Mouse (Mus musculus) CH12.LX (cell line): ENCODE data around the gene Foxn1. TPM values are rescaled to one million over a fixed set of nuclear protein-coding genes. Genes with fewer than 3 reads are reported as not detected.

Source experiments
- DNase-seq: peaks from one replicate; pipeline ENCODE4 v3.0.0-alpha.2; 2013; ENCODE audit errors: extremely low read depth
- H3K27ac ChIP-seq: 2 replicates; pipeline ENCODE4 v1.5.1; 2012; ENCODE audit warnings: low read depth, mild to moderate bottlenecking, control low read depth, moderate library complexity; ENCODE audit not compliant: insufficient read depth
- H3K27me3 ChIP-seq: replicated peaks from 2 replicates; pipeline ENCODE3; 2012; ENCODE audit warnings: inconsistent platforms
- H3K36me3 ChIP-seq, 2 experiments: replicated peaks in 1 of 2; 2 replicates each; pipeline versions ENCODE3 to v1.6.1; 2012; ENCODE audit warnings: inconsistent platforms in 1 of 2, low read length in 1 of 2, mild to moderate bottlenecking in 1 of 2, mixed read lengths in 1 of 2, moderate library complexity in 1 of 2; ENCODE audit not compliant: control insufficient read depth in 1 of 2, insufficient read depth in 1 of 2
- H3K4me1 ChIP-seq, 2 experiments: 2 replicates each; pipeline ENCODE4 v1.6.1; 2012; ENCODE audit warnings: inconsistent platforms in 1 of 2, moderate library complexity in 1 of 2; ENCODE audit not compliant: insufficient read depth in 2 of 2, control insufficient read depth in 1 of 2
- H3K4me2 ChIP-seq: 2 replicates; pipeline ENCODE4 v1.6.1; 2012; ENCODE audit warnings: low read depth, mild to moderate bottlenecking, control low read depth; ENCODE audit not compliant: poor library complexity, insufficient read depth, severe bottlenecking
- H3K4me3 ChIP-seq, 3 experiments: fragments of 150-350 bp in 1 of 3; sonication (generic) in 1 of 3; replicated peaks in 1 of 3; 2 replicates each; pipeline versions ENCODE3 to v1.5.1; 2011 to 2012; ENCODE audit warnings: low read depth in 2 of 3, low read length in 2 of 3, mild to moderate bottlenecking in 2 of 3, moderate library complexity in 2 of 3, control low read depth in 1 of 3, improper control_type of control experiment in 1 of 3, inconsistent platforms in 1 of 3, mixed read lengths in 1 of 3; ENCODE audit not compliant: poor library complexity in 1 of 3
- H3K79me2 ChIP-seq: replicated peaks from 2 replicates; pipeline ENCODE4 v1.6.1; 2012; ENCODE audit warnings: mild to moderate bottlenecking, moderate library complexity; ENCODE audit not compliant: control insufficient read depth, poor library complexity, insufficient read depth, severe bottlenecking; ENCODE audit errors: extremely low read depth
- H3K9ac ChIP-seq: 2 replicates; pipeline ENCODE4 v1.6.1; 2012; ENCODE audit warnings: low read depth, mild to moderate bottlenecking, control low read depth, moderate library complexity; ENCODE audit not compliant: insufficient read depth
- H3K9me3 ChIP-seq: replicated peaks from 2 replicates; pipeline ENCODE3; 2012; ENCODE audit warnings: low read length, inconsistent platforms, mixed read lengths
- BHLHE40 ChIP-seq: IDR thresholded peaks from 2 replicates; pipeline ENCODE4 v1.6.1; 2011; ENCODE audit warnings: mild to moderate bottlenecking, low read depth, low read length, improper control_type of control experiment
- CHD1 ChIP-seq: IDR thresholded peaks from 2 replicates; pipeline ENCODE4 v1.6.1; 2012; ENCODE audit warnings: low read depth, low read length, improper control_type of control experiment, inconsistent platforms
- CHD2 ChIP-seq: IDR thresholded peaks from 2 replicates; pipeline ENCODE4 v1.6.1; 2011; ENCODE audit warnings: low read length, improper control_type of control experiment
- CTCF ChIP-seq, 2 experiments: IDR thresholded peaks in 1 of 2; conservative IDR thresholded peaks in 1 of 2; 2 replicates each; pipeline ENCODE4 v1.5.1; 2011 to 2012; ENCODE audit warnings: low read depth in 2 of 2, low read length in 2 of 2, improper control_type of control experiment in 1 of 2, inconsistent platforms in 1 of 2, mild to moderate bottlenecking in 1 of 2, moderate library complexity in 1 of 2
- E2F4 ChIP-seq: IDR thresholded peaks from 2 replicates; pipeline ENCODE4 v1.6.1; 2011; ENCODE audit warnings: low read depth, low read length, improper control_type of control experiment; ENCODE audit not compliant: insufficient replicate concordance
- ELF1 ChIP-seq: IDR thresholded peaks from 2 replicates; pipeline ENCODE4 v1.6.1; 2014; ENCODE audit warnings: low read depth, mild to moderate bottlenecking, inconsistent platforms, low read length, improper control_type of control experiment
- EP300 ChIP-seq: IDR thresholded peaks from 2 replicates; pipeline ENCODE4 v1.6.1; 2011; ENCODE audit warnings: low read length, improper control_type of control experiment
- ETS1 ChIP-seq: conservative IDR thresholded peaks from 2 replicates; pipeline ENCODE4 v1.6.1; 2012; ENCODE audit warnings: low read depth, mild to moderate bottlenecking, inconsistent platforms, low read length, improper control_type of control experiment, moderate library complexity
- GABPA ChIP-seq: IDR thresholded peaks from 2 replicates; pipeline ENCODE4 v1.6.1; 2012; ENCODE audit warnings: low read depth, low read length, improper control_type of control experiment, inconsistent platforms; ENCODE audit not compliant: insufficient replicate concordance
- HCFC1 ChIP-seq: IDR thresholded peaks from 2 replicates; pipeline ENCODE4 v1.6.1; 2012; ENCODE audit warnings: low read depth, mild to moderate bottlenecking, inconsistent platforms, low read length, improper control_type of control experiment
- IRF4 ChIP-seq: IDR thresholded peaks from 2 replicates; pipeline ENCODE4 v1.6.1; 2014; ENCODE audit warnings: low read depth, mild to moderate bottlenecking, inconsistent platforms, low read length, improper control_type of control experiment
- JUN ChIP-seq: IDR thresholded peaks from 2 replicates; pipeline ENCODE4 v1.6.1; 2011; ENCODE audit warnings: low read depth, mild to moderate bottlenecking, low read length, improper control_type of control experiment, moderate library complexity; ENCODE audit not compliant: insufficient read depth
- JUND ChIP-seq: conservative IDR thresholded peaks from 2 replicates; pipeline ENCODE4 v1.6.1; 2011; ENCODE audit warnings: low read depth, low read length, improper control_type of control experiment
- KAT2A ChIP-seq: IDR thresholded peaks from 2 replicates; pipeline ENCODE4 v1.6.1; 2012; ENCODE audit warnings: low read length, improper control_type of control experiment, inconsistent platforms; ENCODE audit not compliant: insufficient replicate concordance
- MAFK ChIP-seq: IDR thresholded peaks from 2 replicates; pipeline ENCODE4 v1.6.1; 2011; ENCODE audit warnings: low read length, improper control_type of control experiment; ENCODE audit not compliant: insufficient replicate concordance
- MEF2A ChIP-seq: IDR thresholded peaks from 2 replicates; pipeline ENCODE4 v1.6.1; 2014; ENCODE audit warnings: low read depth, mild to moderate bottlenecking, inconsistent platforms, low read length, improper control_type of control experiment, borderline replicate concordance
- MYC ChIP-seq: IDR thresholded peaks from 2 replicates; pipeline ENCODE4 v1.6.1; 2011; ENCODE audit warnings: low read depth, mild to moderate bottlenecking, improper control_type of control experiment, low read length
- NELFE ChIP-seq: IDR thresholded peaks from 2 replicates; pipeline ENCODE4 v1.6.1; 2011; ENCODE audit warnings: low read depth, low read length, improper control_type of control experiment
- NRF1 ChIP-seq: IDR thresholded peaks from 2 replicates; pipeline ENCODE4 v1.6.1; 2014; ENCODE audit warnings: low read depth, mild to moderate bottlenecking, inconsistent platforms, low read length, improper control_type of control experiment, moderate library complexity
- PAX5 ChIP-seq: IDR thresholded peaks from 2 replicates; pipeline ENCODE4 v1.6.1; 2012; ENCODE audit warnings: low read length, inconsistent platforms, mixed read lengths
- POLR2A ChIP-seq: IDR thresholded peaks from 2 replicates; pipeline ENCODE4 v1.6.1; 2011; ENCODE audit warnings: low read depth, mild to moderate bottlenecking, improper control_type of control experiment, low read length
- RAD21 ChIP-seq: IDR thresholded peaks from 2 replicates; pipeline ENCODE4 v1.6.1; 2011; ENCODE audit warnings: low read depth, mild to moderate bottlenecking, low read length, improper control_type of control experiment, moderate library complexity
- RCOR1 ChIP-seq: conservative IDR thresholded peaks from 2 replicates; pipeline ENCODE4 v1.6.1; 2012; ENCODE audit warnings: low read depth, mild to moderate bottlenecking, inconsistent platforms, low read length, improper control_type of control experiment
- SIN3A ChIP-seq: IDR thresholded peaks from 2 replicates; pipeline ENCODE4 v1.6.1; 2012; ENCODE audit warnings: low read length, improper control_type of control experiment, inconsistent platforms
- SMC3 ChIP-seq: IDR thresholded peaks from 2 replicates; pipeline ENCODE4 v1.6.1; 2011; ENCODE audit warnings: low read depth, low read length, improper control_type of control experiment
- TBP ChIP-seq: conservative IDR thresholded peaks from 2 replicates; pipeline ENCODE4 v1.6.1; 2011; ENCODE audit warnings: low read depth, low read length, improper control_type of control experiment
- UBTF ChIP-seq: IDR thresholded peaks from 2 replicates; pipeline ENCODE4 v1.6.1; 2012; ENCODE audit warnings: low read depth, mild to moderate bottlenecking, inconsistent platforms, low read length, improper control_type of control experiment, moderate library complexity
- ZMIZ1 ChIP-seq: IDR thresholded peaks from 2 replicates; pipeline ENCODE4 v1.6.1; 2012; ENCODE audit warnings: low read depth, mild to moderate bottlenecking, inconsistent platforms, low read length, improper control_type of control experiment
- ZNF384 ChIP-seq: IDR thresholded peaks from 2 replicates; pipeline ENCODE4 v1.6.1; 2012; ENCODE audit warnings: low read depth, low read length, improper control_type of control experiment, inconsistent platforms
- dilution Hi-C: fragments of 300-500 bp; cut with MboI; formaldehyde crosslinking; loops from 2 replicates; pipeline ENCODE4 v1.14.3; 2020; ENCODE audit warnings: low sequenced_read_pairs; ENCODE audit not compliant: extremely low pct_unique_long_range_greater_than_20kb, extremely low pct_ligation_motif_present
- in situ Hi-C: fragments of 300-500 bp; cut with MboI; formaldehyde crosslinking; loops from 3 replicates; pipeline ENCODE4 v1.14.3; 2019; ENCODE audit warnings: low sequenced_read_pairs, low pct_ligation_motif_present, low pct_unique_long_range_greater_than_20kb, mixed read lengths
- polyA plus RNA-seq: library from polyadenylated mRNA; unstranded; fragments of >175 nt; gene quantifications from 2 replicates; pipeline ENCODE4 v1.2.1, GENCODE M21; 2012; ENCODE audit warnings: low read depth; ENCODE audit not compliant: insufficient read length
- total RNA-seq, 2 experiments: library from RNA; depleted of rRNA; stranded (reverse); fragments of 300-350 nt in 1 of 2; fragments of >200 nt in 1 of 2; gene quantifications; 2 replicates each; pipeline ENCODE4 v1.2.3; 2012 to 2014

Foxn1 gene
- total and polyA plus RNA-seq, 3 experiments: not detected

DNA sequence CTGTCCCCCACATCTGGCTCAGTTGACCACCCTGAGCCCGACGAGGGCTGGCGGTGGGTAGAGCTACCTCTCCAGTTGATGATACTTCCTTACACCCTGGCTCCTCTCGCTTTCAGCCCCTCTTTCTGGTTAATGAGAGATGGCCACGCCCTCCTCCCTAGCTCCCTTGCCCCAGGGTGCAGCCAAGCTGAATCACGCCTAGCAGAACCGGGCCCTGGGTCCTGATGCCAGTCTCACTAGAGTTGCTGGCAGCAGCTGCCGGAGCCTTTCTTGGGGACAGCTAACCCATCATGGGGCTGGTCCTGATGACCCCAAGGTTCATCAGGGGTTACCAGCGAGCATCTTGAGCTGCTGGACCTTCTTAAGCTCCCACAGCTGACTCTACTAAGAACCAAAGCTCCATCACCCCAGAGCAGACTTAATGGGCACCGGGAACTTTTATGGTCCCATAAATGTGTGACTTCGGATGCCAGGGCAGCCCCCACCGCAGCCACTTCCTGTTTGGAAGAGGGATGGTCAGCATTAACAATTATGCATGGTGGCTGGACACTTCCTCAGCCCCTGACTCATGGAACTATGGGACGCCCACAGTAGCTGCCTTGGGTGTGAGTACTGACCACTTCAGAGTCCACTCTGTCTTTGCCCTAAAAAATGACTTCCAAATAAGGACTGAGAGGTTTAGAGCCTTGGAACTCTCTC lies 22.9 kb downstream of the Foxn1 start:
- no peak for TF ChIP-seq EP300
- TF ChIP-seq, all 38 proteins: peak for 0
- H3K4me2 ChIP-seq: no peak overlapping the region
- dilution Hi-C loops: no loop called here

DNA sequence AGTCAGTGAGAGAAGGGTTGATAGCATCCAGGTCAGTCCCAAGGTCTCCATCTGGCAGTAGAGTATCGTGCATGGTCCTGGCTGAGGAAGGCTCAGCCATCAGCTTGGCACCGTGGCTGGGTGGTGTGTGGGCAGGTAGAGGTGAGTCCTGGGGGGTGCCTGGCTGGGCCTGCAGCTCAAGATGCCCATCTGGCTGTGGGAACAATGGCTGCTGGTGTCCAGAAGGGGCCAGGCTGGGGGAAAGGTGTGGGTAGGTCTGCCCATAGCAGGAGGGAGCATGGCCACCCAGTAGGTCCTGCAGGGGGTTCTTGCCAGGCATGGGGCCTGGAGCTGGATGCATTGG lies 25.6 kb downstream of the Foxn1 start:
- Histone ChIP-seq H3K4me2 (peak overlapping the region; percentile 64; the same call in 1 of the 2 replicates), H3K36me3 (no peaks in the 10 kb centered on the region), H3K4me3 (peak overlapping the region in 2 of 3 experiments; percentile 54 to 55)

More for the DNA sequence above, 22.9 kb downstream of the Foxn1 start:
- in situ Hi-C loops: loop anchor here (5.0 to 10.0 kb wide), 2 partner anchors 39 to 81 kb away; no protein-coding TSS in a partner anchor
- Histone ChIP-seq H3K36me3 (no peaks in the 10 kb centered on the region), H3K9me3 (no peaks in the 10 kb centered on the region), H3K79me2 (no peaks in the 10 kb centered on the region), H3K4me3 (no peak overlapping the region), H3K4me1 (peaks cover 3 to 16% of the 10 kb centered on the region in 2 experiments), H3K9ac (no peak overlapping the region), H3K27me3 (peaks cover 56% of the 10 kb centered on the region), H3K27ac (no peak overlapping the region)
- DNase-seq: no peak

DNA sequence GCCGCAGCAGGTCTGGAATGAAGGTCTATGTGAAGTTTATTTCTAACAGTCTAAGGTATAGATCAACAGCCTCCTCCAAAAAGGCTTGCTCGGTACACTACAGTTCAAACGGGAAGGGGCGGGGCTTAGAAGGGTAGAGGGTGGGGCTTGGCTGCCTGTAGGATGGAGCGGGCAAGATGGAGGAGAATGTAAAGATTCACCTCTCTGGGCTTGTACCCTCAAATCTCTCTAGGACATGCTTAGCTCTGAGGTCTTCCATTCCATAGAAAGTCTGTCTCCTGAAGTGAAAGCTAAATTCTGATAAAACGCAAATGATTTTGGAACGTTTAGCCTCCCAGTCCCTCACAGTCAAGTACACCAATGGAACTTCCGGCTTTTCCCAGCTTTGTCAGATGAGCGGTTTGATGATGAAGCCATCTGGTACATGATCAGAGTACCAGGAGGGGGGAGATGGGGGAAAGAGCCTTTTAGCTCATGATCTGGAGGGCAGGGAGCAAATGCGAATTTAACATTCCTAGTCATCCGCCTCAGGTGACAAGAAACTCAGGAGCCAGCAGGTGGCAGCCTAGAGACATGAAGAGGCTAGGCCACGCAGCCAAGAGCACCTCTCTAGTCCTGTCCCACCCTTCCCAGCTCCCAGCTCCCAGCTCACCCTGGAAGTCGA lies 26.1 kb downstream of the Foxn1 start:
- dilution Hi-C loops: no loop called here
- H3K9ac ChIP-seq: peak overlapping the region; percentile 68
- H3K27me3 ChIP-seq: peaks cover 29% of the 10 kb centered on the region
- H3K27ac ChIP-seq: no peak overlapping the region
- H3K4me2 ChIP-seq: peak overlapping the region; percentile 64; the same call in 1 of the 2 replicates
- DNase-seq: peak; percentile 90
- H3K9me3 ChIP-seq: no peaks in the 10 kb centered on the region
- H3K36me3 ChIP-seq: no peaks in the 10 kb centered on the region
- H3K4me3 ChIP-seq: peak overlapping the region; percentile 54 to 83 (median 55)
- peaks cover 3 to 26% of the 10 kb centered on the region in 2 experiments for H3K4me1 ChIP-seq
- H3K79me2 ChIP-seq: no peaks in the 10 kb centered on the region
- in situ Hi-C loops: loop anchor here (5.0 to 10.0 kb wide), 2 partner anchors 42 to 85 kb away; no protein-coding TSS in a partner anchor
- no peak for TF ChIP-seq ZMIZ1
- TF ChIP-seq TBP: peak; percentile 64
- no peak for TF ChIP-seq ZNF384
- TF ChIP-seq SMC3: peak; percentile 93
- TF ChIP-seq CHD1: no peak; the same call in 1 of the 2 replicates
- no peak for TF ChIP-seq MEF2A
- TF ChIP-seq UBTF: no peak
- TF ChIP-seq MYC: peak; percentile 72
- TF ChIP-seq RAD21: peak; percentile 89
- TF ChIP-seq POLR2A: peak; percentile 75
- TF ChIP-seq NELFE: peak; percentile 60
- peak; percentile 80 to 98 for TF ChIP-seq CTCF (conservative IDR thresholded peaks at IDR 0.05 in 1 of 2, IDR thresholded peaks at IDR 0.05 in 1 of 2; ENCODE audit: low read depth in 2 of 2, low read length in 2 of 2)
- no peak for TF ChIP-seq CHD2
- 0 out of 2 replicates have a peak, but pooled peaks have one; percentile 10 for TF ChIP-seq E2F4
- peak; percentile 82 for TF ChIP-seq ELF1
- TF ChIP-seq GABPA: no peak

More for the DNA sequence above, 25.6 kb downstream of the Foxn1 start:
- Histone ChIP-seq H3K9me3 (no peaks in the 10 kb centered on the region), H3K79me2 (no peaks in the 10 kb centered on the region), H3K27ac (no peak overlapping the region), H3K9ac (no peak overlapping the region)
- in situ Hi-C loops: loop anchor here (5.0 to 10.0 kb wide), 2 partner anchors 42 to 84 kb away; no protein-coding TSS in a partner anchor
- no peak for TF ChIP-seq JUND
- TF ChIP-seq E2F4: no peak
- no peak for TF ChIP-seq MYC
- no peak for TF ChIP-seq JUN
- TF ChIP-seq ZNF384: no peak
- TF ChIP-seq HCFC1: no peak
- no peak for TF ChIP-seq MAFK
- no peak for TF ChIP-seq GABPA
- TF ChIP-seq ZMIZ1: no peak
- no peak for TF ChIP-seq IRF4
- no peak for TF ChIP-seq SMC3
- TF ChIP-seq UBTF: no peak
- TF ChIP-seq NRF1: no peak
- no peak for TF ChIP-seq RCOR1
- TF ChIP-seq ETS1: no peak
- TF ChIP-seq SIN3A: no peak
- no peak for TF ChIP-seq KAT2A
- no peak for TF ChIP-seq PAX5
- no peak for TF ChIP-seq BHLHE40
- TF ChIP-seq, all 38 proteins: peak for 0
- DNase-seq: no peak
- Histone ChIP-seq H3K4me1 (peaks cover 3 to 24% of the 10 kb centered on the region in 2 experiments), H3K27me3 (peaks cover 33% of the 10 kb centered on the region)
- dilution Hi-C loops: no loop called here
